Comparison of ENCODE assay signal across 8 mouse cellular contexts in the genomic region with DNA sequence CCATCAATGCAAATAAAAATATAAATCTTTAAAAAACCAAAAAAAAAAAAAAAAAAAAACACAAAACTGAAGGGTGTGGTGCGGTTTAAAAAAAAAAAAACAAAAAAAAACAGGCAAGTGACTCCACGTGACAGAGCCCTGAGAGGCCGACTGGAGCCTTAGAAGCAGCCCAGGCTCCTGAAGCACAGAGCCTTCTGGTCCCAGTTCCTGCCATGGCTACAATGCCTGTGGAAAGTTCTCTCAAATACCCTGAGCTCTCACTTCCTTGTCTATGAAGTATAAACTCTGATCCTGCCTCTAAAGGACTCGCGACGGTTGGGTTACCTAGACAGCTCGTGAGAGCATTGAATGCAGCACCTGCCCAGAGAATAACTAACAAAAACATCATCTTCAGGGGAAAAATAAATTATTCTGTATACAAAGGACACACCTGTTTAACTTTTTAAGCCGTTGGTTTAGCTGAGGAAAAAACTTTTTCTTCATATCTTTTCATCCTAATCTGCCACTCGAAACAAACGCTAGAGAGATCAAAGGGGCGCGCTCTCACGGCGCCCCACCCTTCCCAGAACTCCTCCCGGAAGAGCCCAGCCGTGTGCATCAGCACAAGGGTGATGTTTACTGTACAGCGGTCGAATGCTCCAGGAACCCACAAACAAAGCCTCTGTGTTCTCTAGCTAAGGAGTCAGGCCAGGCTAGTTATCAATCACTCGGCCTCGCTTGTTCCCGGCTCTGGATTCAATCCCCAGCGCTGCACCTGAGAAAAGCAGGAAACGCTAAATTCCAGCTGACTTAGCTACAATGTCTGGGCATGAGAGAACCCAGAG. TPM values are rescaled to one million over a fixed set of nuclear protein-coding genes. Genes with fewer than 3 reads are reported as not detected.
A peak's percentile ranks its signal among the peaks of the same experiment; 100 is the strongest.
DNase-seq lines count a peak whose midpoint lies in the region; ATAC-seq and TF ChIP-seq lines count a peak whose summit lies in the region.

No protein-coding gene starts in this region.

- 0 out of 2 replicates have a peak, but pooled peaks cover 3% of the 10 kb centered on the region for H3K4me1 ChIP-seq in heart, embryonic 11.5 days (ENCODE audit: control insufficient read depth, insufficient read depth, low read length)
- H3K4me1 ChIP-seq in G1E (ENCODE audit: insufficient read depth, low read depth, low read length) = peaks cover 27% of the 10 kb centered on the region
- H3K4me1 ChIP-seq in forebrain, embryonic 16.5 days (replicated peaks; ENCODE audit: control insufficient read depth, insufficient read depth, low read length) = no peaks in the 10 kb centered on the region
- H3K4me1 ChIP-seq in liver, embryonic 12.5 days = peaks cover 15% of the 10 kb centered on the region
- no peaks in the 10 kb centered on the region for H3K4me1 ChIP-seq in stomach, postnatal 0 days (replicated peaks; ENCODE audit: control insufficient read depth, insufficient read depth)

- TF ChIP-seq CTCF in G1E (IDR thresholded peaks at IDR 0.05; ENCODE audit: low read depth, low read length) = no peak
- TF ChIP-seq CTCF in stomach, postnatal 0 days (IDR thresholded peaks at IDR 0.05; ENCODE audit: low read depth) = no peak

- peak overlapping the region; percentile 51 for H3K4me2 ChIP-seq in heart, embryonic 11.5 days
- no peak overlapping the region for H3K4me2 ChIP-seq in forebrain, embryonic 16.5 days (ENCODE audit: low read length)
- H3K4me2 ChIP-seq in liver, embryonic 12.5 days = peak overlapping the region; percentile 65
- H3K4me2 ChIP-seq in stomach, postnatal 0 days (replicated peaks; ENCODE audit: low read depth) = peak overlapping the region; percentile 12

- no peaks in the 10 kb centered on the region for H3K9me3 ChIP-seq in heart, embryonic 11.5 days (replicated peaks; ENCODE audit: control insufficient read depth, low read length)
- H3K9me3 ChIP-seq in G1E (replicated peaks) = no peaks in the 10 kb centered on the region
- H3K9me3 ChIP-seq in forebrain, embryonic 16.5 days (ENCODE audit: control insufficient read depth, low read length) = 0 out of 2 replicates have a peak, but pooled peaks cover 2% of the 10 kb centered on the region
- H3K9me3 ChIP-seq in liver, embryonic 12.5 days (replicated peaks) = no peaks in the 10 kb centered on the region
- no peaks in the 10 kb centered on the region for H3K9me3 ChIP-seq in stomach, postnatal 0 days (ENCODE audit: control insufficient read depth, low read length)

- H3K36me3 ChIP-seq in heart, embryonic 11.5 days (ENCODE audit: control insufficient read depth, insufficient read depth, low read length) = no peaks in the 10 kb centered on the region
- H3K36me3 ChIP-seq in G1E (replicated peaks) = peaks cover 53% of the 10 kb centered on the region
- no peaks in the 10 kb centered on the region for H3K36me3 ChIP-seq in forebrain, embryonic 16.5 days (ENCODE audit: control insufficient read depth, insufficient read depth)
- peaks cover 17% of the 10 kb centered on the region for H3K36me3 ChIP-seq in liver, embryonic 12.5 days
- H3K36me3 ChIP-seq in stomach, postnatal 0 days (ENCODE audit: control insufficient read depth, insufficient read depth, low read length) = no peaks in the 10 kb centered on the region

- H3K27me3 ChIP-seq in heart, embryonic 11.5 days (ENCODE audit: control insufficient read depth, insufficient read depth, low read length) = no peaks in the 10 kb centered on the region
- H3K27me3 ChIP-seq in G1E (ENCODE audit: insufficient read depth, low read length) = no peaks in the 10 kb centered on the region
- H3K27me3 ChIP-seq in forebrain, embryonic 16.5 days (replicated peaks; ENCODE audit: control insufficient read depth, insufficient read depth, low read length) = no peaks in the 10 kb centered on the region
- no peaks in the 10 kb centered on the region for H3K27me3 ChIP-seq in liver, embryonic 12.5 days (replicated peaks)
- H3K27me3 ChIP-seq in stomach, postnatal 0 days (ENCODE audit: control insufficient read depth, insufficient read depth, low read length) = no peaks in the 10 kb centered on the region

- no peak for DNase-seq in heart, postnatal 10 days
- DNase-seq in G1E (ENCODE audit: low spot score) = peak; percentile 61
- peak; percentile 81 for DNase-seq in stomach, postnatal 0 days (ENCODE audit: low spot score)
- DNase-seq in cerebellum, adult 8-10 months = no peak
- no peak for DNase-seq in urinary bladder, postnatal 36 days (ENCODE audit: low spot score in 2 of 2)

- peak overlapping the region; percentile 55 for H3K27ac ChIP-seq in heart, embryonic 11.5 days (ENCODE audit: low read depth, low read length)
- H3K27ac ChIP-seq in forebrain, embryonic 16.5 days (ENCODE audit: low read length) = no peak overlapping the region
- peak overlapping the region; percentile 81 for H3K27ac ChIP-seq in liver, embryonic 12.5 days
- peak overlapping the region; percentile 83 for H3K27ac ChIP-seq in stomach, postnatal 0 days (replicated peaks)

- peak overlapping the region; percentile 11; the same call in 1 of the 2 replicates for H3K4me3 ChIP-seq in heart, embryonic 11.5 days (ENCODE audit: low read depth, low read length)
- peak overlapping the region; percentile 55; the same call in 1 of the 2 replicates for H3K4me3 ChIP-seq in G1E (ENCODE audit: low read depth, low read length)
- no peak overlapping the region for H3K4me3 ChIP-seq in forebrain, embryonic 16.5 days (replicated peaks; ENCODE audit: low read length)
- H3K4me3 ChIP-seq in liver, embryonic 12.5 days = peak overlapping the region; percentile 36
- peak overlapping the region; percentile 12 for H3K4me3 ChIP-seq in stomach, postnatal 0 days (ENCODE audit: low read depth, low read length)

- no peak for TF ChIP-seq EP300 in stomach, postnatal 0 days (optimal IDR thresholded peaks at IDR 0.05)

- 40% methylated on average over 23 of the region's 23 CpGs for WGBS in heart, embryonic 11.5 days (ENCODE audit: insufficient replicate concordance)
- 63% methylated on average over 22 of the region's 23 CpGs for WGBS in forebrain, embryonic 16.5 days
- WGBS in liver, embryonic 12.5 days (ENCODE audit: insufficient replicate concordance) = 45% methylated on average over 23 of the region's 23 CpGs
- WGBS in stomach, postnatal 0 days = 20% methylated on average over 23 of the region's 23 CpGs

- intact Hi-C loops in heart, postnatal 10 days (cut with DNase I) = no loop called here

- peak; percentile 86 for ATAC-seq in heart, embryonic 11.5 days (replicated peaks; ENCODE audit: insufficient number of reproducible peaks, low FRiP score, low TSS enrichment)
- ATAC-seq in G1E (ENCODE audit: extremely low read depth, insufficient number of reproducible peaks, low FRiP score, poor library complexity, severe bottlenecking) = peak; percentile 76
- ATAC-seq in forebrain, embryonic 16.5 days = peak; percentile 15; the same call in 1 of the 2 replicates
- peak; percentile 96 for ATAC-seq in liver, embryonic 12.5 days
- peak; percentile 98 for ATAC-seq in stomach, postnatal 0 days (ENCODE audit: low FRiP score, low TSS enrichment)

- H3K9ac ChIP-seq in heart, embryonic 11.5 days (ENCODE audit: low read depth, low read length) = peak overlapping the region; percentile 43; the same call in 1 of the 2 replicates
- no peak overlapping the region for H3K9ac ChIP-seq in forebrain, embryonic 16.5 days (replicated peaks; ENCODE audit: low read depth, low read length)
- peak overlapping the region; percentile 56 for H3K9ac ChIP-seq in liver, embryonic 12.5 days
- 0 out of 2 replicates have a peak overlapping the region, but pooled peaks have one; percentile 27 for H3K9ac ChIP-seq in stomach, postnatal 0 days (ENCODE audit: low read length)

RNA-seq across cellular contexts. Expression of a gene that starts 27.4 kb away (rescaled TPM):
- polyA plus RNA-seq in heart, embryonic 11.5 days (2014; fragmentation: Nextera tagmentation; extraction: Ambion mirVana) = 26.1 and 30.3 TPM in 2 replicates
- 10 to 100 TPM; 14.6 to 15.3 TPM for total RNA-seq in heart, postnatal 10 days (2021)
- total RNA-seq in G1E (2014; fragmentation: Nextera tagmentation) (32.5 and 51.2 TPM in 2 replicates), G1E (2017) (54.9 and 61.5 TPM in 2 replicates)
- 34.1 and 42.2 TPM in 2 replicates for polyA plus RNA-seq in G1E (2012)
- polyA plus RNA-seq in forebrain, embryonic 16.5 days (2015; fragmentation: Nextera tagmentation; extraction: Ambion mirVana) = 87.6 and 92.1 TPM in 2 replicates
- 10.6 and 11.8 TPM in 2 replicates for polyA plus RNA-seq in liver, embryonic 12.5 days (2016; fragmentation: Nextera tagmentation; extraction: Ambion mirVana)
- polyA plus RNA-seq in stomach, postnatal 0 days (2015; fragmentation: Nextera tagmentation; extraction: Ambion mirVana) = 20.5 and 21.0 TPM in 2 replicates

RNA-seq across cellular contexts. Expression of a gene that starts 27.6 kb away (rescaled TPM):
- polyA plus RNA-seq in heart, embryonic 11.5 days (2014; fragmentation: Nextera tagmentation; extraction: Ambion mirVana) = 0.06 and 0.20 TPM in 2 replicates
- total RNA-seq in heart, postnatal 10 days (2021) = under 1 TPM; 0.10 TPM
- total RNA-seq in G1E (2014; fragmentation: Nextera tagmentation) (not detected in 2 replicates), G1E (2017) (0.11 TPM in 1 of 2 replicates, not detected in the other)
- polyA plus RNA-seq in G1E (2012) = not detected in 2 replicates
- 0.17 and 0.18 TPM in 2 replicates for polyA plus RNA-seq in forebrain, embryonic 16.5 days (2015; fragmentation: Nextera tagmentation; extraction: Ambion mirVana)
- 0.06 and 0.23 TPM in 2 replicates for polyA plus RNA-seq in liver, embryonic 12.5 days (2016; fragmentation: Nextera tagmentation; extraction: Ambion mirVana)
- polyA plus RNA-seq in stomach, postnatal 0 days (2015; fragmentation: Nextera tagmentation; extraction: Ambion mirVana) = 0.17 and 0.28 TPM in 2 replicates

RNA-seq across cellular contexts. Expression of a gene that starts 28.2 kb away (rescaled TPM):
- polyA plus RNA-seq in heart, embryonic 11.5 days (2014; fragmentation: Nextera tagmentation; extraction: Ambion mirVana) = 4.2 and 5.2 TPM in 2 replicates
- 1 to 10 TPM; 5.4 to 5.7 TPM for total RNA-seq in heart, postnatal 10 days (2021)
- total RNA-seq in G1E (2014; fragmentation: Nextera tagmentation) = 16.1 and 17.2 TPM in 2 replicates
- total RNA-seq in G1E (2017) = 3.5 and 3.6 TPM in 2 replicates
- polyA plus RNA-seq in G1E (2012) = 1.1 and 1.4 TPM in 2 replicates
- 3.5 and 3.6 TPM in 2 replicates for polyA plus RNA-seq in forebrain, embryonic 16.5 days (2015; fragmentation: Nextera tagmentation; extraction: Ambion mirVana)
- 1.6 and 2.1 TPM in 2 replicates for polyA plus RNA-seq in liver, embryonic 12.5 days (2016; fragmentation: Nextera tagmentation; extraction: Ambion mirVana)
- 3.3 and 3.7 TPM in 2 replicates for polyA plus RNA-seq in stomach, postnatal 0 days (2015; fragmentation: Nextera tagmentation; extraction: Ambion mirVana)

Comparison
In these comparisons a context has a peak if more than half of its experiments do, and no peak if none do; other contexts are left out.
1. ATAC-seq: peak in every context shown above with its lines; median percentile 98 in stomach, postnatal 0 days; 96 in liver, embryonic 12.5 days; 86 in heart, embryonic 11.5 days; 76 in G1E; 15 in forebrain, embryonic 16.5 days.
2. DNase-seq: peak in G1E (single experiment) and stomach, postnatal 0 days (single experiment); none in heart, postnatal 10 days (0 of 2), cerebellum, adult 8-10 months (single experiment) and urinary bladder, postnatal 36 days (0 of 2).